Mouse (Mus musculus) embryonic facial prominence, embryonic 14.5 days (tissue): ENCODE measurements at regions not wholly inside any gene's neighbourhood (a gene's known extent, or its start where the extent isn't known, plus 50 kb on each side); places are given as distances from the start of the nearest gene placed in this dataset.

Source experiments
- ATAC-seq: fragments of 200-750 bp; cut with Nextera tagmentation; 2 replicates; pipeline ENCODE4 v1.8.0; 2017; ENCODE audit warnings: low read depth, moderate number of reproducible peaks, moderate TSS enrichment
- DNase-seq: peaks from one replicate; pipeline ENCODE4 v3.0.0-alpha.2; 2015; ENCODE audit warnings: low spot score
- H3K27ac ChIP-seq: fragments of 300-500 bp; sonication (generic); replicated peaks from 2 replicates; pipeline ENCODE4 v1.5.1; 2014; ENCODE audit warnings: low read depth, mild to moderate bottlenecking, low read length, moderate library complexity
- H3K27me3 ChIP-seq: fragments of 300-500 bp; sonication (generic); replicated peaks from 2 replicates; pipeline ENCODE4 v1.6.1; 2014; ENCODE audit warnings: low read length; ENCODE audit not compliant: control insufficient read depth, insufficient read depth
- H3K36me3 ChIP-seq: fragments of 300-500 bp; sonication (generic); 2 replicates; pipeline ENCODE4 v1.6.1; 2014; ENCODE audit warnings: low read length, mixed read lengths; ENCODE audit not compliant: control insufficient read depth, insufficient read depth
- H3K4me1 ChIP-seq: fragments of 300-500 bp; sonication (generic); 2 replicates; pipeline ENCODE4 v1.6.1; 2014; ENCODE audit warnings: antibody characterized with exemption, low read length; ENCODE audit not compliant: control insufficient read depth, insufficient read depth
- H3K4me2 ChIP-seq: fragments of 300-500 bp; sonication (generic); 2 replicates; pipeline ENCODE4 v1.6.1; 2014; ENCODE audit warnings: low read depth, mild to moderate bottlenecking, low read length, moderate library complexity, mixed read lengths
- H3K4me3 ChIP-seq: fragments of 300-500 bp; sonication (generic); 2 replicates; pipeline ENCODE4 v1.5.1; 2014; ENCODE audit warnings: low read depth, mild to moderate bottlenecking, low read length
- H3K9ac ChIP-seq: fragments of 300-500 bp; sonication (generic); 2 replicates; pipeline ENCODE4 v1.6.1; 2014; ENCODE audit warnings: low read depth, mild to moderate bottlenecking, low read length, moderate library complexity, mixed read lengths
- H3K9me3 ChIP-seq: fragments of 300-500 bp; sonication (generic); 2 replicates; pipeline ENCODE4 v1.6.1; 2016; ENCODE audit warnings: low read length; ENCODE audit not compliant: control insufficient read depth
- WGBS: fragments of 180-500 bp; shearing (Covaris S2); extraction: QIAGEN DNeasy Blood & Tissue Kit; methylation state at CpG from one replicate; pipeline ENCODE4 v1.1.7; 2014; 5-methylcytosine and 5-hydroxymethylcytosine counted together

DNA sequence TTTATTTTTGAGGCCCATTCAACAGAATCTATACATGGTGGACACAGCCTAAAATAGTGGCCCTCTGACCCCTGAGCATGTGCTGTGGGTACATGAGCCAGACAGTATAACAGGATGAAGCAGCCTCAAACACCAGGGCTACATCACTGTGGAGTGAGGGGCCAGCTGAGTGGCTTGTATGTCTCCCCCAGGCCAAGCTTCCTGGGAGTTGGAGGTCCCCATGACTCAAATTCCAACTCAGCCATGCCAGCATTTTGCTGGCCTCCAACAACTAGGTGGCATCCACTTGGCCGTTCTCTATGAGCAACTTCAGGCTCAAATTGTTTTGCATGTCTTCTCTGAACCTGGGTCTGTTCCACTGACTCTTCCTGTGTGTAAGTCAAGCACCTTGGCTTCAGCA is 121.5 kb downstream of the Emx2 start:
- no peak overlapping the region for H3K27ac ChIP-seq
- no peaks in the 10 kb centered on the region for H3K9me3 ChIP-seq
- WGBS = 83% methylated on average over 1 of the region's 1 CpGs
- no peak overlapping the region for H3K4me2 ChIP-seq
- no peaks in the 10 kb centered on the region for H3K36me3 ChIP-seq
- H3K9ac ChIP-seq = no peak overlapping the region
- H3K4me1 ChIP-seq = no peaks in the 10 kb centered on the region
- ATAC-seq (no peak), DNase-seq (no peak)
- H3K4me3 ChIP-seq = no peak overlapping the region
- H3K27me3 ChIP-seq = no peaks in the 10 kb centered on the region

DNA sequence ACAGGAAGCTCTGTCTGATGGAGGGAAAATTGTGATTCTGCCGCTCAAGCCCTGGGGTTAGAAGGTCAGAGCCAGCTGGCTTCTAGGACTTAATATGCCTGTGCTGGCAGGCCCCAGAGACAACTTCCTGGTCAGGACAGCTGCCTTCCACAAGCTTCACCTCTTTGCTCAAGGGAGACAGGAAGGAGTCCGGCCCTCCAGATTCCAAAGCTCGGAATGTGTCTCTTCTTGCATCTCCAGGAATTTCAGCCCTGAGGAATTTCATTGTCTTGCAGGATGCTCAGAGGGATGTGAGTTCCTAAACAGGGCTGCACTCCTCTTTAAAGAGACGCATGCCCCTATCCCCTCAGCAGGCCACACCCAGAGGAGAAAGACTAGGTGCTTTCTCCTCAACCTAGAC is 127.7 kb downstream of the Emx2 start:
- Histone ChIP-seq H3K9me3 (no peaks in the 10 kb centered on the region), H3K36me3 (no peaks in the 10 kb centered on the region), H3K4me2 (no peak overlapping the region), H3K27ac (no peak overlapping the region), H3K9ac (no peak overlapping the region), H3K27me3 (no peaks in the 10 kb centered on the region), H3K4me3 (no peak overlapping the region), H3K4me1 (no peaks in the 10 kb centered on the region)
- DNase-seq (peak; percentile 19), ATAC-seq (no peak)
- WGBS = 40% methylated on average over 4 of the region's 4 CpGs

DNA sequence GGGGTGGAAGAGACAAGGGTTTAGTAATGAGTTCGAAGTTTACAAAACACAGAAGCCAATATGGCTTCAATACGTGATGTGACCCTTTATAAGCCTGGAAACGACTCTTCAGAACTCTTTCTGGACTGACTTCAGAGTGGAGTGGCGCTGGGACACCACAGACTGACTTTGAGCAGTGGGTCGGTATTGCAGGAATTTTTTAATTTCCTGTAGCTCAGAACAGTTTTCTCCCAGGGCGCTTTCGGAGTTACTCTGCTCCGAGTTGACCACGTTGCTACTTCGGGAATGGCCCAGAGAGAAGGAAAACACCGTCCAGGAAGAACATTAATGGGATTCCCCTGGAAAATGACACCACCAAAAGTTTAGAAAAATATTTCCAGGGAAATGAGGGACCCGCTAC is 129.1 kb downstream of the Emx2 start:
- Histone ChIP-seq H3K36me3 (no peaks in the 10 kb centered on the region), H3K9me3 (no peaks in the 10 kb centered on the region), H3K4me1 (no peaks in the 10 kb centered on the region), H3K27me3 (no peaks in the 10 kb centered on the region), H3K4me3 (no peak overlapping the region), H3K9ac (no peak overlapping the region), H3K27ac (no peak overlapping the region), H3K4me2 (no peak overlapping the region)
- ATAC-seq (no peak), DNase-seq (peak; percentile 45)
- 41% methylated on average over 12 of the region's 12 CpGs for WGBS

DNA sequence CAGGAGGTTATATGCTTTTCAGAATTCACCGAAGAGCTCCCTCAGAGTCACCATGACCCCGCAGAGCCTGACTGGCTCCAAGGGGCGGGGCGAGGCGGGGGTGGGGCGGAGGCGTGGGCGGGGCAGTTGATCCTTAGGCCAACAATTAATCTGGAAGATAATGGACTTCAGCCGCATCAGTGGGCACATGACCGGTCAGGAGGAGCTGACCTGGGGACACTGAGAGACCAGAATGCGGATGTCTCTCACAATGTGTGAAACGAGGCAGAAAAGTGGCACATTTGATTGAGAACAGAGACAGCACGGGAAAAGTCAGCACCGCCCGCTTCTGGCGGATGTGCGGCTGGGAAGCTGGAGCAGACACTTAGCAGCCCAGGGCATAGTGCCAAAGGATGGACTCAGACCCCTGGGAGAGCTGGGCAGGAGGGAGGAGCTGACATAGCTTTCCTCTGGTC is 129.9 kb downstream of the Emx2 start:
- ATAC-seq = no peak
- no peak overlapping the region for H3K27ac ChIP-seq
- no peaks in the 10 kb centered on the region for H3K9me3 ChIP-seq
- peak overlapping the region; percentile 51 for H3K4me2 ChIP-seq
- WGBS = 11% methylated on average over 17 of the region's 17 CpGs
- no peaks in the 10 kb centered on the region for H3K36me3 ChIP-seq
- H3K4me3 ChIP-seq = peak overlapping the region; percentile 22
- no peaks in the 10 kb centered on the region for H3K27me3 ChIP-seq
- no peak overlapping the region; the same call in 1 of the 2 replicates for H3K9ac ChIP-seq
- H3K4me1 ChIP-seq = no peaks in the 10 kb centered on the region
- DNase-seq = peak; percentile 63

DNA sequence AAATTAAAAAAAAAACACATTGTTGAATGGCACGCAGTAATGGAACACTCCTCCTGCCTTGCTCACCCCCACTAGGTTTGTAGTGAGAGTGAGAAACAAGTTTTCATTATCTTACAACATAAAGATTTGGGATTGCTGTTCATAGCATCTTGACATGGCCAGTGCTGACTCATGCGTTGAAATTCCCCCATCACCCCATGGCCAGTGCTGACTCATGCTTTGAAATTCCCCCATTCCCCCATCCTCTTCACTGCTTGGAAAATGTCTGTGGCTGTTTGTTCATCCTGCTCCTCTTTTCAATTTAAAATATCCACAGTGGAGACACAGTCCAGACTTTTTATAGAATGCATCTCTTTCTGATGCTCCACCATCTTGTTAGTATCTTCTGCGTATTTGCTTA is 131.8 kb downstream of the Emx2 start:
- no peak overlapping the region for H3K4me2 ChIP-seq
- 91% methylated on average over 3 of the region's 3 CpGs for WGBS

DNA sequence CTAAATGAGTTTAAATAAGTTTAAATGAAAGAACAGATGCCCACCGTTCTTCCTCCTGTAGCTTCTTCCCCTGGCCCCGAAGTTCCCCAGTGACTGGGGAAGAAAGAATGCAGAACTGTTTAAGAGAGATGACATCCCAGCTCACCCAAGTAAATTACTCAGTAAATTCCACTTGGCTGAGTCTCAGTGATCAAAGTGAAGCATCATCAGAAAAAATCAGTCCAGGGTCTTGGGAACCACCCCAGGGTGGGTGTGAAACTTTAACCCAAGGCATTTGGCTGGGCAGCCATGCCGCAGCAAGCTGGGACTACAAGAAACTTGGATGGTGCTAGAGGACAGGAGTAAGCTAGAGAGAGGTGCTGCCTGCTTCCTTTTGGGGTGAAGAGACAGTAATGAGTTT is 133.9 kb downstream of the Emx2 start:
- DNase-seq (no peak), ATAC-seq (no peak)
- WGBS = 40% methylated on average over 3 of the region's 3 CpGs

More for the DNA sequence above, 131.8 kb downstream of the Emx2 start:
- Histone ChIP-seq H3K9me3 (no peaks in the 10 kb centered on the region), H3K27me3 (no peaks in the 10 kb centered on the region), H3K4me3 (no peak overlapping the region), H3K9ac (no peak overlapping the region), H3K4me1 (no peaks in the 10 kb centered on the region), H3K27ac (no peak overlapping the region), H3K36me3 (no peaks in the 10 kb centered on the region)
- DNase-seq (no peak), ATAC-seq (no peak)

DNA sequence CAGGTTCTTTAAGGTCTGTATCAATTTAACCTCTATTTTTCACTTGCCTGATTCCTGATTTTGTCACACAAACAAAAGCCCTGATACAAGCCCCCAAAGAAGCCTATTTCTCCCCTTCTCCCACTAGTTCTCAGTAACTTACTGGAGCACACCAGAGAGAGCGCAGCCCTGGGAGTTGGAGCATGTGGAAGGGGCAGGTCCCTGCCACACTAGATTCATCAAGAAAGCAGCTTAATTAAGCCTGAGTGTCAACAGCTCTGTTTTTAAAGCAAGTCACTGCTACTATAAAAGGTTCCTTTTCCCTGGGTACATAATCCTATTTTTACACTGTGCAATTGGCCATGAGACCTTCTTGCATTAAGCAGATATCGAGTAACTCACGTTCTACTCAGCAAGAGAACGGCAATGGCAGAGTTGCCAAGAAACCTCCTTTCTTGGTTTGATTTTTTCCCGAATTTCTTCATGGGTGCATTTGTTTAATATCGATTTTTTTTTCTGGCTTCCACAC is 166.2 kb downstream of the Emx2 start:
- DNase-seq = peak; percentile 54
- H3K4me1 ChIP-seq = no peaks in the 10 kb centered on the region
- H3K36me3 ChIP-seq = no peaks in the 10 kb centered on the region
- WGBS = 63% methylated on average over 6 of the region's 6 CpGs
- ATAC-seq = peak; percentile 72; the same call in 1 of the 2 replicates
- H3K27me3 ChIP-seq = no peaks in the 10 kb centered on the region
- no peak overlapping the region for H3K4me2 ChIP-seq
- H3K9ac ChIP-seq = no peak overlapping the region
- no peak overlapping the region for H3K4me3 ChIP-seq
- H3K9me3 ChIP-seq = no peaks in the 10 kb centered on the region
- H3K27ac ChIP-seq = no peak overlapping the region

More for the DNA sequence above, 133.9 kb downstream of the Emx2 start:
- no peaks in the 10 kb centered on the region for H3K4me1 ChIP-seq
- no peaks in the 10 kb centered on the region for H3K36me3 ChIP-seq
- no peak overlapping the region for H3K9ac ChIP-seq
- H3K4me3 ChIP-seq = no peak overlapping the region
- H3K4me2 ChIP-seq = no peak overlapping the region
- no peaks in the 10 kb centered on the region for H3K27me3 ChIP-seq
- no peak overlapping the region for H3K27ac ChIP-seq
- H3K9me3 ChIP-seq = no peaks in the 10 kb centered on the region

DNA sequence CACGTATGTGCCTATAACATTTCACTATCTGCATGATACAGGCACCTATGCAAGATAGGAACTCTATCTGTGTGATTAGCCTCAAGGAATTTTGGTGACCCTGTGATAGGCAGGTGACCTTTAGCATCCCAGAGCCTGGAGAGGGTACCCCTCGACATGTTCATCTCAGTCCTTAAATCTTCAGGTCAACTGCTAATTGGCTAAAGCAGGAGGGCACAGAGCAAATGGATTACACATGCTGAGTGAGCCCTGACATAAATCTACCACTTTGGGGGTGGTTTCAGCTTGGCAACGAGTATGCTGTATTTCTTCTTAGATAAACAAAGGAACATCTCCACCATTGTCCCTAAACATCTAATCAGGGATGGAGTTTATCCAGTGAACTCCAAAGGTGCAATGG is 169.5 kb downstream of the Emx2 start:
- ATAC-seq = no peak
- Histone ChIP-seq H3K4me3 (no peak overlapping the region), H3K27ac (no peak overlapping the region), H3K36me3 (no peaks in the 10 kb centered on the region), H3K27me3 (no peaks in the 10 kb centered on the region), H3K9ac (no peak overlapping the region), H3K4me2 (no peak overlapping the region), H3K9me3 (no peaks in the 10 kb centered on the region), H3K4me1 (no peaks in the 10 kb centered on the region)
- WGBS = 45% methylated on average over 3 of the region's 3 CpGs
- DNase-seq = no peak

DNA sequence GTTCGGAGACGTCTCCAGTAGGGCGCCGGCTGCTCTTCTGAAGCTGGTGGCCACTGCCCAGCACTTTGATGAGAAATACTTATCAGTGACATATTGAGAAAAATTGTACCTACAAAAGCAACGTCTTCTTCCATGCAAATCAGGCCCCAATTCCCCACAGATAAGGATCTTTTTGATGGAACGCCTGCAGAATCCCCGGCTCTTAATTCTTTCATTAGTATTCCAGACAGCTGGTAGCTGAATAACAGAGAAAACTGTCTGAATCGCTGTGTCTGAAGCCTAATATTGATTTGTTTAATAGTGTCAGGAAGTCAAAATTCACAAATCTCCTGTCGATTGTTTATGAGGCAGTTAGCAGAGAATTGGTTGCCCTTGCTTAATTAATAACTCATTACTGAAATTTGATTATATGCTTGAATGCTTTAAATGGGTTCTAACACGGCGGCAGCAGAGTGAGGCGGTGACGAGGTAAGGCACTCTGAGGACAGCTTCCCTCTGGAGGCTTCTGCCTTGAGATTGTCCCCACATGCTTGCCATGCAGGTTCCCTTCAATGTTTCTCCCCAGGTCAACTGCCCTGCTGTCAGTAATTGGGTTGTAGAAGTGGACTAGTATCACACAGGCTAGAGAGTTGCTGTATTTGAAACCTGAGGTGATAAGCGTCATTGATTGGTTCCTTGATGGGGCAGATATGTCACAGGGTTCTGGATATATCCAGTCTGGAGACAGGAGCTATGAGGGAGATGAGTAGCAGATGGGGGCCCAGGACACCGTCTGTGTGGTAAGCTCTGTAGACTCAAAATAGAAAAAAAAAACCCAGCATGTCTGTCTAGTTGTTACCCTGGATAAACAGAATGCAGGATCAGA is 170.4 kb downstream of the Emx2 start:
- H3K4me1 ChIP-seq = no peaks in the 10 kb centered on the region
- 75% methylated on average over 15 of the region's 15 CpGs for WGBS
- no peak for ATAC-seq
- H3K9me3 ChIP-seq = no peaks in the 10 kb centered on the region
- no peak for DNase-seq
- no peak overlapping the region for H3K4me2 ChIP-seq
- H3K9ac ChIP-seq = no peak overlapping the region
- H3K27ac ChIP-seq = no peak overlapping the region
- H3K27me3 ChIP-seq = no peaks in the 10 kb centered on the region
- no peaks in the 10 kb centered on the region for H3K36me3 ChIP-seq
- H3K4me3 ChIP-seq = no peak overlapping the region
